Mouse (Mus musculus): Measurements from ENCODE around the gene Pdzrn4.

- TF ChIP-seq CTCF (IDR thresholded peaks at IDR 0.05; ENCODE audit: borderline replicate concordance, control insufficient read depth, extremely low read depth, insufficient read depth, low read length, poor library complexity), result no peak
- TF ChIP-seq POLR2A (IDR thresholded peaks at IDR 0.05; ENCODE audit: control insufficient read depth, extremely low read depth, insufficient read depth, low read length, poor library complexity), result no peak
Observed at GRCm38 (mm10) chr15:92415323-92415722, 18.6 kb downstream of the Pdzrn4 start.
